Mouse (Mus musculus): ENCODE data around the gene Arf5.

Gene Arf5

DNA sequence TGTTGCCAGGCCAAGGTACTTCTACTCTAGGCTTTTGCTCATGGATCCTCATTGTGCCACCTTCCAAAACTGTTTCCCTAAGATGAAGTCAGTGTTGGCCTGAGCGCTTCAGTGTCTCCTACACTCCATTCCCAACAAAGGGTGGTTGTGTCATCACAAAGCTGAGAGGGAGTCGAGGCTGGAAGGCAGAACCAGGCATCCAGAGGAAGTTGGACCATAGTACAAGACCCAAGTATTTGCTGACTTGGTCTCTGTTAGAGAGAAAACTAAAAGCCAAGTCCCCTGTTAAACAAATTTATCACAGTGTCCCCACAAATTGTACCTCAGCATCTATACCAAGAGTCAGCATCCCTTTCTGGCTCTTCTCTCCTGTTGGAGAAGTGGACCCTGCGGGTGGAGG, 4.9 kb downstream of the Arf5 start, which contains the start of gene Gcc1:
Gene Gcc1, minus strand, starts transcription at position 101 of the 400 bp plus-strand sequence.
- no peak for DNase-seq (ENCODE audit: low spot score)

DNA sequence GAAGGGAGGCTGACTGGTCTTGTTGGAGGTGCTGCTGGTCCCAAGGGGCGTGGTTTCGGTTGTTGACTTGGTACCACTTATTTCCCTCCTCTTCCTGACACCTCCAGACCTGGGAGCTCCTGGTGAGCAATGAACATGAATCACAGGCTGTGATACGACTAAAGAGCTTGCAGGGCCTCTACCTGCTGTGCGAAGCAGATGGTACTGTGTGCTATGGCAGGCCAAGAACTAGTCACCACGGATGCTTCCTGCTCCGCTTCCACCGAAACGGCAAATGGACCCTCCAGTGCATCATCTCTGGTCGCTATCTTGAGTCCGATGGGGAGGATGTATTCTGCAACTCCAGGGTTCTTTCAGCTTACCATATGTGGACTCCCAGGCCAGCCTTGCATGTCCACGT, 6.5 kb downstream of the Arf5 start:
- no peak for DNase-seq (ENCODE audit: low spot score)

DNA sequence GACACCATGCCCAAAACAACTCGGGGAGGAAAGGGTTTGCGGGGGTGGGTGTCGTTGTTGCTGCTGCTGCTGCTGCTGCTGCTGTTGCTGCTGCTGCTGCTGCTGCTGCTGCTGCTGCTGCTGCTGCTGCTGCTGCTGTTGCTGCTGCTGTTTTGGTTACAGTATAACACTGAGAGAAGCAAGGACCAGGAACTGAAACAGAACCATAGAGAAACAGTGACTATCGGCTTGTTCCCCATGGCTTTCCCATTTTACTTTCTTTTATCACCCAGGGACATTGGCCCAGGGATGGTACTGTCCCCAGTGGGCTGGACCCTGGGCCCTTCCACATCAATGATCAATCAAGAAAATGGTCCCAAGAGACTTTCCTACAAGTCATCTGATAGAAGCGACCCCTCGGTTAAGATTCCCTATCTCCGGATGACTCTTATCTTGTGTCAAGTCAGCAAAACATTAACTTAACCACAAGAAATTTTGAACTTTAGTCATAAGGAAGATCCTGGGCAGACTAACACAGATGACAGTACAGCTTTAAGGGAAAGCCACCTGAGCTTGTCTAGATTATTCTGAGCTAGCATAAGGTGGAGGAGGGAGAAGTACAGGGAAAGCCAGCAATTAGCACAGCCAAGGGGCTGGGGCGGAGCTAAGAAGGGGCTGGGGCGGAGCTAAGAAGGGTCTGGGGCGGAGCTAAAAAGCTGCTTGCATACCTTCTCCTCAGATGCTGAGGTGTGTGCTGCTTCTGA, 7.6 kb downstream of the Arf5 start:
- no peak for DNase-seq (ENCODE audit: low spot score)

DNA sequence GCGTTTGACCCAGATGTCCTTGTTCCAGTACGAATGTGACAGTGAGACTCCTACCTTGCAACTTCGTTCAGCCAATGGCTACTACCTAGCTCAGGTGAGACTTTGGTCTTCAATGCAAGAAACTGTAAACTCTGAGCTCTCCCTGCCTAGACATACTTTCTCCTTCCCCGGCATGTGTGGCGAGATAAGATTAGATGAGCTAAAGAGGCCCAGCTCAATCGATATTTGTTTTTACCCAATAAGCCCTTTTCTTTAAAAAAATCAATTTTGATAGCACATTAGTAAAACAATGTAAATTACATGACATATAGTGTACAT, 8.1 kb downstream of the Arf5 start:
- DNase-seq (ENCODE audit: low spot score), result no peak

DNA sequence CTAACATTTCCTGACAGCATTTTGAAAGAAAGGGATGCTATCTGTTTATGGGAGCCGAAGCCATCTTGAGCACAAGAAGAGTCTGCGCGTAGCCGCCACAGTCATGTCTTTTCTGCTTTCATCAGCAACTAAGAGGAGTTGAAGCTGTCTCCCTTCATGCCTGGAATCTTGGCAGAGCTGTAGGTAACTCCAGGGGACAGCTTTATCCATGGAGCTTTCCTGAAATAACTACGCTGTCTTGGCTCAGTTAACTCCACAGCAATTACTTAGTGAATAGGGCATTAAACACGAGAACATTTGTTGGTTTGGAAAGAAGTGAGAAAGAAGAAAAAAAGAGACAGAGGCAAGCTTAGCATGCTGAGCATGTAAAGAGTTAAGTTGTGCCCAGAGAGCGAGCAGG, 24.6 kb downstream of the Arf5 start:
- DNase-seq (ENCODE audit: low spot score), result no peak

GRCm38 (mm10) chr6:28449253-28449652, 25.9 kb downstream of the Arf5 start, which contains the start of gene Pax4:
Pax4 (minus strand) TSS chr6:28449353.
- no peak for DNase-seq (ENCODE audit: low spot score)

- no peak for DNase-seq (ENCODE audit: low spot score)
These were observed 27.1 kb downstream of the Arf5 start for GRCm38 (mm10) chr6:28450481-28450880.

DNA sequence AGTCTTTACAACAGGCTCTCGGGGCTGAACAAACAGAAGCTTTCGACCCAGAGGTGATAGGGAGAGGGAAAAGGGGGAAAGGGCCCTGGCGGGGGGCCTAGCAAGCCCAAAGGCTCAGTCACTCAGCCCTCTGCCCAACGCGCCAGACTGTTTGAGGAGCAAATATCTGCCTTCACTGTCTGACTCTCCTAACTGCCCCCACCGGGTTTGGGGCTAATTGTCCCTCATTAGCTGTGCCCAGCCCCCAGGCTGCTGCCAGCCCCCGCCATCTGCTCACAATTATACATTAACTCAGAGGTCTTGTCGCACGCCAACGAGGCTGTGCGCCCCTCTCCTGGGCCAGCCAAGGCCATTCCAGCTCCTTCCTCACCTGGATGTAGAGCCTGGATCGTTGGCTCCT, 27.6 kb downstream of the Arf5 start:
- DNase-seq (ENCODE audit: low spot score), result no peak

- DNase-seq (ENCODE audit: low spot score), result no peak
These were observed 35.9 kb downstream of the Arf5 start for GRCm38 (mm10) chr6:28459221-28459668.

DNA sequence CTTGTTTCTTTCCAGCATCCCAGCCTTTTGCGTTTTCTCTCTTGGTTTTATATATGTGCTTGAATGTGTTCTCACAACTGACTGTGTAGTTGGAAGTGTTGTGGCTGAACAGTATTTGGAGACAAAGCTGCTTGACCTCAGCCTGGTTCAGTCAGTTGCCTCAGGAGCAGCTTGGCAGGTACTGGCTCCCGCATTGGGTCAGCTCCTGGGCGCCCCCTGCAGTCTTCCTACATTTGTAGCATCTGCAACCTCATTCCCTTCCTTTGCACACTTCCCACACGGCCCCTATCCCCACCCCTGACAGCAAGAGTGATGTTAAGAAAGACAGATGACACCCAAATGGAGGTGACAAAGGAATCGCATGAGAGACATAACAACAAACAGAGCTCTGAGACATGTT, 37.2 kb downstream of the Arf5 start:
- DNase-seq (ENCODE audit: low spot score), result peak; percentile 65

- no peak for DNase-seq (ENCODE audit: low spot score)
These were observed 41.3 kb downstream of the Arf5 start for GRCm38 (mm10) chr6:28464630-28465029.

DNA sequence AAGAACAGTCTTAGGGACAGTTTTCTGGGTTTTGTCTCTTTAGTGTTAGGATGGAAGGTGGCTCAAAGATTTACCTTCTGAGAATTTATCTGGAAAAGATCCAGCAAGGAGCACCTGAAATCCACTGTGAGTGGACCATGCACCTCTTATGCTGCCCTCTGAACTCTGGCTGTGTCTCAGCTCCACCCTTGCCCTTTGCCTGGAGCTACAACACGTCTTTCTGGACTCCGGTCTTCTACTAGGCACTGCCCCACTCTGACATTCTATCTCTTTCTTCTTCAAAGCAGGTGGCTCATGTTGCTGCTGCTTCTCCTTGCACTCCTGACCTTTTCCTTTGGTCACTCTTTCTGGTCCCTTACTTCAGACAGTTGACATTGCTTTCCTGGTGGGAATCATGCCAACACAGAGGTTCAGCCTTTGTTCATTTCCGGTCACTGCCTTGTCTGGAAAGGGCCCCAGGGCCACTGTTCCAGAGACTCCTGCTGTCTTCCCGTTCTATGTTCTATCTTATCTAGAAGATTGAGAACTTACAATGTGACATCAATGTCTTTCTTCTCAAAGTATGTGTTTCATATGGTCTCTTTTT, 46.8 kb downstream of the Arf5 start:
- DNase-seq (ENCODE audit: low spot score), result no peak

DNA sequence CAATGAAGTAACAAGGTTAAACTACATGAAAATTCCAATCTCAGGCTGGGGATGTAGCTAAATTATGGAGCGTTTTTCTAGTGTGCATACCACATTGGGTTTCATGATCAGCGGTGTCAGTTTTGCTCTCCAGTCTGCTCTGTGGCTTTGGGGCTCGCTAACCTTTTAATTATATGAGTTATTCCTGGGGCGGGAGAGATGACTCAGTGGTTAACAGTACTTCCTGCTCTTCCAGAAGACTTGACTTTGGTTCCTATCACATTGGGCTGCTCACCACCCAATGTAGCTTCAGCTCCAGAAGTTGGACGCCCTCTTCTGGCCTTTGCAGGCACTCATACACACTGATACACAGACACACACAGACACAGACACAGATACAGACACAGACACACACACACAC, 47.3 kb downstream of the Arf5 start:
- no peak for DNase-seq (ENCODE audit: low spot score)

DNA sequence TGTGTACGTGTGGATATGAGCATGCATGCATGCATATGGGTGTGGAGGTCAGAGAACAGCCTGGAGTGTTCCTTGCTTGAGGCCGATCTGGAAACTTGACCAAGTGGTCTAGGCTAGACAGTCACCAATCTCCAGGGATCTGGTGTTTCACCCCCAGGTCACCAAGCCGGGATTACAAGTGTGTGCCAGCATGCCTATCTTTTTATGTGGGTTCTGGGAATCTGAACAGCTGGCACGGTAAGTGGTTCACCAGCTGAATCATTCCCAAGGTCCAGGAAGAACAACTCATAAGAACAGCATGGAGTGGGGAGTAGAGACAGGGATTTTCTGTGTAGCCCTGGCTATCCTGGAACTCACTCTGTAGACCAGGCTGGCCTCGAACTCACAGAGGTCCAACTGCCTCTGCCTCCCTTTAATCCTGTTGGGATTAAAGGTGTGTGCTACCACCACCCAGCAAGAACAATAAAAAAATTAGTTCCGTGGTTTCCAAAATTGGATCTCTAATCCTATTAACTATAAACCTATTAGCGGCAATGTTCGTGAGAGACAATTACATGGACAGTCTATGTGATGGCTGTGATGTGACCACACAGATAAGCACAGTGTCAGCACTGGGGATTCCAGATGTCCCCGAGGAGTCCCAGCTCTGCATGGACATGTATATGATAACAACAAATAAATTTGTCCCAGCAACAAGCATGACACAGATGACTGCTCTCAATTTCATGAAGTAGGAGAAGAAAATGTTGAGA, 48.1 kb downstream of the Arf5 start:
- no peak for DNase-seq (ENCODE audit: low spot score)

GRCm38 (mm10) chr6:28474211-28474610, 50.9 kb downstream of the Arf5 start:
- no peak for DNase-seq (ENCODE audit: low spot score)

DNA sequence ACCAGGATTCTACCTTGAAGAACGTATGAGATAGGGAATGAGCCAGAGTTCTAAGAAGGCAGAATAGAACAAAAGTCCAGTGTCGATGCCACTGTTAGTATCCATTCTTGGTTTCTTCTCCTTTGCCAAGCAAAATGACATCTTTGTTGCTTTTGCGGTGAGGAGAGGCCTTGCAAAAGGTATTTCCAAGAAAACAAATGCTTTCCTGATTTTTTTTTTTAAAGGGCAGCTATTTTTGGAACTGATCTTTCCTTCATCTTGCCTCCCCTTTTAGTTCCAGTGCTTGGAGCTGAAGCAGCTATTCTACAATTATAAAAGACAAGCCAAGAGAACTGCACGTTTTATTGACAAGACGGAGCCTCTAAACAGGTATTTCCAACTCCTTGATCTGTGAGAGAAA, 51.5 kb downstream of the Arf5 start, which contains the start of gene Snd1:
Gene Snd1, plus strand, starts transcription at position 301 of the 400 bp plus-strand sequence.
- no peak for DNase-seq (ENCODE audit: low spot score)
